Mouse (Mus musculus) MEL (cell line): ENCODE measurements around the gene E130114P18Rik. TPM values are rescaled to one million over a fixed set of nuclear protein-coding genes. Genes with fewer than 3 reads are reported as not detected.

Experiments
- DNase-seq: peaks from one replicate; pipeline ENCODE4 v3.0.0; 2011; ENCODE audit warnings: low read depth, low spot score
- H3K27ac ChIP-seq: 2 replicates; pipeline ENCODE4 v1.5.1; 2012; ENCODE audit warnings: low read depth, mild to moderate bottlenecking, control low read depth, low read length, moderate library complexity; ENCODE audit not compliant: control insufficient read depth
- H3K27me3 ChIP-seq, 2 experiments: fragments of 150-350 bp in 1 of 2; sonication (generic) in 1 of 2; 2 replicates each; pipeline ENCODE4 v1.6.1; 2012; ENCODE audit warnings: low read length in 2 of 2, mild to moderate bottlenecking in 2 of 2, improper control_type of control experiment in 1 of 2, moderate library complexity in 1 of 2; ENCODE audit not compliant: insufficient read depth in 2 of 2, control insufficient read depth in 1 of 2
- H3K36me3 ChIP-seq, 2 experiments: 2 replicates each; pipeline ENCODE4 v1.6.1; 2012 to 2014; ENCODE audit warnings: low read length in 2 of 2, improper control_type of control experiment in 1 of 2, inconsistent platforms in 1 of 2, mild to moderate bottlenecking in 1 of 2; ENCODE audit not compliant: insufficient read depth in 2 of 2, control insufficient read depth in 1 of 2
- H3K4me1 ChIP-seq, 2 experiments: fragments of 150-350 bp in 1 of 2; sonication (generic) in 1 of 2; 2 replicates each; pipeline ENCODE4 v1.6.1; 2012; ENCODE audit warnings: low read length in 2 of 2, improper control_type of control experiment in 1 of 2, mild to moderate bottlenecking in 1 of 2; ENCODE audit not compliant: insufficient read depth in 2 of 2, control insufficient read depth in 1 of 2
- H3K4me3 ChIP-seq, 2 experiments: fragments of 150-350 bp in 1 of 2; sonication (generic) in 1 of 2; 2 replicates each; pipeline ENCODE4 v1.5.1; 2012; ENCODE audit warnings: low read depth in 2 of 2, low read length in 2 of 2, mild to moderate bottlenecking in 2 of 2, moderate library complexity in 2 of 2, control low read depth in 1 of 2, improper control_type of control experiment in 1 of 2; ENCODE audit not compliant: control insufficient read depth in 1 of 2, insufficient read depth in 1 of 2
- H3K79me2 ChIP-seq: 2 replicates; pipeline ENCODE4 v1.6.1; 2012; ENCODE audit warnings: mild to moderate bottlenecking, low read length, moderate library complexity; ENCODE audit not compliant: control insufficient read depth, poor library complexity, insufficient read depth
- H3K9ac ChIP-seq: 2 replicates; pipeline ENCODE4 v1.6.1; 2012; ENCODE audit warnings: low read depth, mild to moderate bottlenecking, control low read depth, low read length, moderate library complexity; ENCODE audit not compliant: control insufficient read depth, poor library complexity, severe bottlenecking
- H3K9me3 ChIP-seq: fragments of 150-350 bp; sonication (generic); replicated peaks from 2 replicates; pipeline ENCODE4 v1.6.1; 2012; ENCODE audit warnings: mild to moderate bottlenecking, low read length, improper control_type of control experiment, moderate library complexity; ENCODE audit not compliant: insufficient read depth
- BHLHE40 ChIP-seq: IDR thresholded peaks from 2 replicates; pipeline ENCODE4 v1.6.1; 2012; ENCODE audit warnings: low read depth, mild to moderate bottlenecking, inconsistent platforms, low read length, improper control_type of control experiment, borderline replicate concordance
- ELF1 ChIP-seq: IDR thresholded peaks from 2 replicates; pipeline ENCODE4 v1.6.1; 2014; ENCODE audit warnings: low read depth, mild to moderate bottlenecking, inconsistent platforms, low read length, improper control_type of control experiment, moderate library complexity
- EP300 ChIP-seq, 2 experiments: IDR thresholded peaks; 2 replicates each; pipeline ENCODE4 v1.6.1; 2011; ENCODE audit warnings: improper control_type of control experiment in 2 of 2, low read length in 2 of 2, low read depth in 1 of 2, mild to moderate bottlenecking in 1 of 2
- ETS1 ChIP-seq: IDR thresholded peaks from 2 replicates; pipeline ENCODE4 v1.6.1; 2012; ENCODE audit warnings: low read depth, mild to moderate bottlenecking, inconsistent platforms, low read length, improper control_type of control experiment, moderate library complexity
- GABPA ChIP-seq: IDR thresholded peaks from 2 replicates; pipeline ENCODE4 v1.6.1; 2012; ENCODE audit warnings: low read depth, mild to moderate bottlenecking, inconsistent platforms, low read length, improper control_type of control experiment, moderate library complexity
- JUND ChIP-seq: IDR thresholded peaks from 2 replicates; pipeline ENCODE4 v1.6.1; 2011; ENCODE audit warnings: low read depth, mild to moderate bottlenecking, improper control_type of control experiment, low read length
- KAT2A ChIP-seq: conservative IDR thresholded peaks from 2 replicates; pipeline ENCODE4 v1.6.1; 2012; ENCODE audit warnings: low read depth, low read length, improper control_type of control experiment, inconsistent platforms
- MAFK ChIP-seq: IDR thresholded peaks from 2 replicates; pipeline ENCODE4 v1.6.1; 2011; ENCODE audit warnings: low read depth, mild to moderate bottlenecking, low read length, improper control_type of control experiment, borderline replicate concordance
- MAX ChIP-seq: IDR thresholded peaks from 2 replicates; pipeline ENCODE4 v1.6.1; 2011; ENCODE audit warnings: low read length, improper control_type of control experiment
- MYB ChIP-seq: IDR thresholded peaks from 2 replicates; pipeline ENCODE4 v1.6.1; 2011; ENCODE audit warnings: mild to moderate bottlenecking, low read depth, low read length, improper control_type of control experiment
- NRF1 ChIP-seq: IDR thresholded peaks from 2 replicates; pipeline ENCODE4 v1.6.1; 2014; ENCODE audit warnings: low read depth, mild to moderate bottlenecking, inconsistent platforms, low read length, improper control_type of control experiment, moderate library complexity; ENCODE audit not compliant: poor library complexity, insufficient read depth, severe bottlenecking
- POLR2A ChIP-seq, 2 experiments: IDR thresholded peaks; 2 replicates each; pipeline ENCODE4 v1.6.1; 2011 to 2012; ENCODE audit warnings: low read length in 2 of 2, mild to moderate bottlenecking in 2 of 2, control low read depth in 1 of 2, improper control_type of control experiment in 1 of 2, low read depth in 1 of 2, moderate library complexity in 1 of 2; ENCODE audit not compliant: control insufficient read depth in 1 of 2, insufficient read depth in 1 of 2, poor library complexity in 1 of 2
- POLR2AphosphoS2 ChIP-seq: IDR thresholded peaks from 2 replicates; pipeline ENCODE4 v1.6.1; 2011; ENCODE audit warnings: low read length, improper control_type of control experiment
- RAD21 ChIP-seq: IDR thresholded peaks from 2 replicates; pipeline ENCODE4 v1.6.1; 2011; ENCODE audit warnings: mild to moderate bottlenecking, low read depth, low read length, improper control_type of control experiment
- RCOR1 ChIP-seq: IDR thresholded peaks from 2 replicates; pipeline ENCODE4 v1.6.1; 2012; ENCODE audit warnings: low read depth, mild to moderate bottlenecking, inconsistent platforms, low read length, improper control_type of control experiment
- SIN3A ChIP-seq: IDR thresholded peaks from 2 replicates; pipeline ENCODE4 v1.6.1; 2012; ENCODE audit warnings: low read length, improper control_type of control experiment, inconsistent platforms
- TAL1 ChIP-seq: IDR thresholded peaks from 2 replicates; pipeline ENCODE4 v1.6.1; 2012; ENCODE audit warnings: mild to moderate bottlenecking, inconsistent platforms, low read length, moderate library complexity, mixed read lengths
- TBP ChIP-seq: IDR thresholded peaks from 2 replicates; pipeline ENCODE4 v1.8.0; 2011; ENCODE audit warnings: low read depth, low read length, improper control_type of control experiment
- TCF12 ChIP-seq: IDR thresholded peaks from 2 replicates; pipeline ENCODE4 v1.6.1; 2014; ENCODE audit warnings: low read depth, mild to moderate bottlenecking, inconsistent platforms, low read length, improper control_type of control experiment, moderate library complexity
- UBTF ChIP-seq: IDR thresholded peaks from 2 replicates; pipeline ENCODE4 v1.6.1; 2012; ENCODE audit warnings: low read depth, mild to moderate bottlenecking, inconsistent platforms, low read length, improper control_type of control experiment, moderate library complexity, borderline replicate concordance; ENCODE audit not compliant: insufficient read depth
- USF1 ChIP-seq: IDR thresholded peaks from 2 replicates; pipeline ENCODE4 v1.6.1; 2014; ENCODE audit warnings: low read depth, mild to moderate bottlenecking, inconsistent platforms, low read length, improper control_type of control experiment, moderate library complexity
- USF2 ChIP-seq, 2 experiments: IDR thresholded peaks; 2 replicates each; pipeline ENCODE4 v1.6.1; 2011 to 2012; ENCODE audit warnings: improper control_type of control experiment in 2 of 2, low read length in 2 of 2, borderline replicate concordance in 1 of 2, inconsistent platforms in 1 of 2, low read depth in 1 of 2, mild to moderate bottlenecking in 1 of 2; ENCODE audit not compliant: insufficient read depth in 1 of 2
- ZC3H11A ChIP-seq: IDR thresholded peaks from 2 replicates; pipeline ENCODE4 v1.6.1; 2012; ENCODE audit warnings: low read depth, mild to moderate bottlenecking, inconsistent platforms, low read length, improper control_type of control experiment
- ZKSCAN1 ChIP-seq: IDR thresholded peaks from 2 replicates; pipeline ENCODE4 v1.6.1; 2012; ENCODE audit warnings: low read depth, mild to moderate bottlenecking, inconsistent platforms, low read length, improper control_type of control experiment, moderate library complexity
- ZMIZ1 ChIP-seq: IDR thresholded peaks from 2 replicates; pipeline ENCODE4 v1.6.1; 2012; ENCODE audit warnings: low read depth, mild to moderate bottlenecking, inconsistent platforms, low read length, improper control_type of control experiment, moderate library complexity
- polyA plus RNA-seq, 2 experiments: library from polyadenylated mRNA; stranded (reverse) in 1 of 2; unstranded in 1 of 2; fragments of >175 nt in 1 of 2; fragments of >200 nt in 1 of 2; gene quantifications; 2 replicates each; pipeline versions ENCODE4 v1.2.1 to v1.2.4; 2012; ENCODE audit warnings: low replicate concordance in 2 of 2, low read depth in 1 of 2; ENCODE audit not compliant: insufficient read length in 2 of 2, insufficient read depth in 1 of 2, missing spikeins in 1 of 2
- total RNA-seq: library from RNA; depleted of rRNA; stranded (reverse); fragments of 300-350 nt; gene quantifications from 2 replicates; pipeline ENCODE4 v1.2.3, GENCODE M21; 2012

The E130114P18Rik gene
- total and polyA plus RNA-seq, 3 experiments: not detected

- TF ChIP-seq BHLHE40: no peak
- TF ChIP-seq RCOR1: no peak
- no peak for TF ChIP-seq MAFK
- no peak for TF ChIP-seq NRF1
- TF ChIP-seq EP300 (IDR thresholded peaks at IDR 0.05; ENCODE audit: low read depth in 1 of 2, low read length in 2 of 2): no peak
- TF ChIP-seq TCF12: no peak
- no peak for TF ChIP-seq GABPA
- no peak for TF ChIP-seq UBTF
- no peak for TF ChIP-seq POLR2A (IDR thresholded peaks at IDR 0.05; ENCODE audit: control insufficient read depth in 1 of 2, insufficient read depth in 1 of 2, low read depth in 1 of 2, low read length in 2 of 2, poor library complexity in 1 of 2)
- TF ChIP-seq MAX: no peak
- TF ChIP-seq ZC3H11A: no peak
- Histone ChIP-seq H3K36me3 (no peaks in the 10 kb centered on the region), H3K9me3 (no peaks in the 10 kb centered on the region)
Observed at GRCm38 (mm10) chr4:97693054-97693453, 84.8 kb downstream of the E130114P18Rik start.

GRCm38 (mm10) chr4:97690384-97690766 lies 87.5 kb downstream of the E130114P18Rik start:
- no peaks in the 10 kb centered on the region for H3K79me2 ChIP-seq
- H3K27me3 ChIP-seq: peaks cover 0 to 2% of the 10 kb centered on the region in 2 experiments; a peak in 2 of 4 replicates
- no peaks in the 10 kb centered on the region for H3K4me1 ChIP-seq
- TF ChIP-seq USF1 (no peak), RCOR1 (no peak), TBP (no peak), RAD21 (no peak), ELF1 (no peak), POLR2AphosphoS2 (no peak), ZKSCAN1 (no peak), USF2 (IDR thresholded peaks at IDR 0.05; ENCODE audit: borderline replicate concordance in 1 of 2, insufficient read depth in 1 of 2, low read depth in 1 of 2, low read length in 2 of 2) (no peak), TCF12 (no peak), MAFK (no peak), ZMIZ1 (no peak), KAT2A (no peak), MYB (no peak), TAL1 (no peak), SIN3A (no peak), JUND (no peak), MAX (no peak), ETS1 (no peak)
- no peaks in the 10 kb centered on the region for H3K36me3 ChIP-seq
- H3K9me3 ChIP-seq: no peaks in the 10 kb centered on the region
- no peak for DNase-seq
- no peak overlapping the region for H3K4me3 ChIP-seq
- no peak overlapping the region for H3K27ac ChIP-seq
- H3K9ac ChIP-seq: no peak overlapping the region

More at GRCm38 (mm10) chr4:97693054-97693453, 84.8 kb downstream of the E130114P18Rik start:
- Histone ChIP-seq H3K79me2 (no peaks in the 10 kb centered on the region), H3K4me3 (no peak overlapping the region), H3K27ac (no peak overlapping the region), H3K9ac (no peak overlapping the region), H3K27me3 (peaks cover 0 to 3% of the 10 kb centered on the region in 2 experiments; a peak in 1 of 4 replicates), H3K4me1 (no peaks in the 10 kb centered on the region)
- no peak for DNase-seq
